Mouse (Mus musculus) duodenum, adult 2 months (tissue): ENCODE data around the gene Il6st. TPM values are rescaled to one million over a fixed set of nuclear protein-coding genes. Genes with fewer than 3 reads are reported as not detected.

Source experiments
- polyA plus RNA-seq: library from polyadenylated mRNA; depleted of rRNA; stranded (reverse); fragments of >200 nt; gene quantifications from 2 replicates; pipeline ENCODE4 v1.2.3, GENCODE M21; 2012; ENCODE audit warnings: low replicate concordance; rRNA removed

Il6st gene
- 4.4 and 6.9 TPM in 2 replicates for polyA plus RNA-seq

GRCm38 (mm10) chr13:112463868-112464625, at the start of gene Il6st:
Gene Il6st (plus strand): TSS chr13:112464070.

Other genes with a start within 250 kb of the Il6st start
- 0.08 and 0.16 TPM in 2 replicates for gene Ankrd55, start 175.6 kb upstream of the Il6st start, polyA plus RNA-seq
- gene Il31ra, start 130.3 kb downstream of the Il6st start, polyA plus RNA-seq: 0.06 TPM in 1 of 2 replicates, not detected in the other
- gene Ddx4, start 188.4 kb downstream of the Il6st start, polyA plus RNA-seq: not detected in 2 replicates
- 1.00 and 2.9 TPM in 2 replicates for gene Slc38a9, start 196.7 kb downstream of the Il6st start, polyA plus RNA-seq